Mouse (Mus musculus) layer of hippocampus, adult 9-11 months (tissue): ENCODE measurements around the gene Ubr3.
A peak's percentile ranks its signal among the peaks of the same experiment; 100 is the strongest.
"Not testable (repeated sequence)": the region's sequence is repeated elsewhere in the genome, so short reads cannot be mapped to it uniquely, and the experiment has no call there.

Experiments
- DNase-seq: peaks from one replicate; pipeline ENCODE4 v3.0.0; 2022

Ubr3 gene

GRCm38 (mm10) chr2:69897039-69897617, at the start of gene Ubr3:
Gene Ubr3, plus strand, starts transcription at chr2:69897246.
- peak; percentile 97 for DNase-seq

- DNase-seq = no peak
Observed at GRCm38 (mm10) chr2:69849215-69849614, 47.8 kb upstream of the Ubr3 start.

GRCm38 (mm10) chr2:69851427-69852058, 45.5 kb upstream of the Ubr3 start:
- no peak for DNase-seq

GRCm38 (mm10) chr2:69856392-69856791, 40.7 kb upstream of the Ubr3 start:
- no peak for DNase-seq

GRCm38 (mm10) chr2:69857882-69858281, 39.2 kb upstream of the Ubr3 start:
- DNase-seq = no peak

GRCm38 (mm10) chr2:69860972-69861452, 36.0 kb upstream of the Ubr3 start:
- no peak for DNase-seq

- DNase-seq = peak; percentile 94
Observed at GRCm38 (mm10) chr2:69861485-69862091, 35.5 kb upstream of the Ubr3 start, which contains the start of gene Ssb. Gene Ssb, plus strand, starts transcription at chr2:69861562.

GRCm38 (mm10) chr2:69862117-69862657, 34.9 kb upstream of the Ubr3 start:
- no peak for DNase-seq

GRCm38 (mm10) chr2:69883990-69884391, 13.1 kb upstream of the Ubr3 start:
- no peak for DNase-seq

GRCm38 (mm10) chr2:69884581-69884980, 12.5 kb upstream of the Ubr3 start:
- DNase-seq = no peak

GRCm38 (mm10) chr2:69885050-69885449, 12.0 kb upstream of the Ubr3 start:
- no peak for DNase-seq

GRCm38 (mm10) chr2:69885451-69886305, 11.4 kb upstream of the Ubr3 start, which contains the start of gene Mettl5:
Gene Mettl5, minus strand, starts transcription at chr2:69885615.
- peak; percentile 90 for DNase-seq

- DNase-seq = no peak
Observed at GRCm38 (mm10) chr2:69888957-69889356, 8.1 kb upstream of the Ubr3 start.

GRCm38 (mm10) chr2:69890843-69891242, 6.2 kb upstream of the Ubr3 start:
- DNase-seq = no peak

GRCm38 (mm10) chr2:69893145-69893544, 3.9 kb upstream of the Ubr3 start:
- DNase-seq = no peak

- DNase-seq = no peak
Observed at GRCm38 (mm10) chr2:69893891-69894290, 3.2 kb upstream of the Ubr3 start.

- DNase-seq = no peak
Observed at GRCm38 (mm10) chr2:69895502-69896223, 1.4 kb upstream of the Ubr3 start.

- DNase-seq = no peak
Observed at GRCm38 (mm10) chr2:69896224-69896581, 843 bp upstream of the Ubr3 start.

- DNase-seq = peak; percentile 62
Observed at GRCm38 (mm10) chr2:69897618-69898575, 851 bp downstream of the Ubr3 start.

GRCm38 (mm10) chr2:69903541-69903940, 6.5 kb downstream of the Ubr3 start:
- DNase-seq = no peak

- not testable (repeated sequence) for DNase-seq
Observed at GRCm38 (mm10) chr2:69907394-69907793, 10.3 kb downstream of the Ubr3 start.
